Mouse (Mus musculus) v-Abl transformed pro-B cells (cell line): Measurements from ENCODE around the gene C1rl.
"Not testable (repeated sequence)": the region's sequence is repeated elsewhere in the genome, so short reads cannot be mapped to it uniquely, and the experiment has no call there.

Experiments used
- in situ Hi-C, 2 experiments: fragments of 400-800 bp; cut with MboI; formaldehyde crosslinking; loops; one replicate each; pipeline ENCODE4 v1.15.1; 2025; ENCODE audit not compliant: unreplicated experiment in 2 of 2

C1rl gene

DNA sequence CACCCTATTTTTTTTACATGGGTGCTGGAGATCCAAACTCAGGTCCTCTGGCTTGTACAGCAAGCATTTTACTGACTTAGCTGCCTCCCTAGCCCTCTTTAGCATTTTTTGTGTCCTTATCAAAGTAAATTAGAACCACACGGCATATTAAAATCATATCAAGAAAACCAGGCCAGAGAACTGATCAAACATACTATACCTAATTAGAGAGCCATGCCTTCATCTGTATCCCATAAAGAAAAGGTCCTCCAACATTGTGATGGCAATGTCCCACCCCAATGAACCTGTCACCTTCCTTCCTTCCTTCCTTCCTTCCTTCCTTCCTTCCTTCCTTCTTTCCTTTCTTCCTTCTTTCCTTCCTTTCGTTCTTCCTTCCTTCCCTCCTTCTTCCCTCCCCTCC, 63.0 kb downstream of the C1rl start:
- in situ Hi-C loops = not testable (repeated sequence)
